8 mouse cellular contexts compared by ENCODE assay signal in genomic region chr14:104038628-104039325, GRCm38 (mm10).
A peak's percentile ranks its signal among the peaks of the same experiment; 100 is the strongest.
DNase-seq lines count a peak whose midpoint lies in the region; ATAC-seq and TF ChIP-seq lines count a peak whose summit lies in the region.

No protein-coding gene starts in this region.

- TF ChIP-seq EP300 in CH12.LX (IDR thresholded peaks at IDR 0.05; ENCODE audit: low read length), result no peak

- H3K4me1 ChIP-seq in CH12.LX (ENCODE audit: control insufficient read depth in 1 of 2, insufficient read depth in 2 of 2), result no peaks in the 10 kb centered on the region; a peak in 1 of 4 replicates
- no peaks in the 10 kb centered on the region for H3K4me1 ChIP-seq in heart, embryonic 13.5 days
- H3K4me1 ChIP-seq in liver, embryonic 13.5 days (replicated peaks), result no peaks in the 10 kb centered on the region
- no peaks in the 10 kb centered on the region for H3K4me1 ChIP-seq in neural tube, embryonic 14.5 days (ENCODE audit: control insufficient read depth, insufficient read depth, low read length)

- no peak overlapping the region for H3K4me2 ChIP-seq in CH12.LX (ENCODE audit: insufficient read depth, low read depth, poor library complexity, severe bottlenecking)
- peak overlapping the region; percentile 43 for H3K4me2 ChIP-seq in heart, embryonic 13.5 days
- no peak overlapping the region for H3K4me2 ChIP-seq in liver, embryonic 13.5 days
- peak overlapping the region; percentile 27; the same call in 1 of the 2 replicates for H3K4me2 ChIP-seq in neural tube, embryonic 14.5 days (ENCODE audit: low read depth, low read length)

- dilution Hi-C loops in CH12.LX (cut with MboI; ENCODE audit: extremely low pct_ligation_motif_present, extremely low pct_unique_long_range_greater_than_20kb, low sequenced_read_pairs), result no loop called here

- no peaks in the 10 kb centered on the region for H3K36me3 ChIP-seq in CH12.LX (replicated peaks in 1 of 2; ENCODE audit: control insufficient read depth in 1 of 2, insufficient read depth in 1 of 2, low read length in 1 of 2)
- no peaks in the 10 kb centered on the region for H3K36me3 ChIP-seq in heart, embryonic 13.5 days
- no peaks in the 10 kb centered on the region for H3K36me3 ChIP-seq in liver, embryonic 13.5 days
- H3K36me3 ChIP-seq in neural tube, embryonic 14.5 days (ENCODE audit: control insufficient read depth, insufficient read depth, low read length), result no peaks in the 10 kb centered on the region

- H3K79me2 ChIP-seq in CH12.LX (replicated peaks; ENCODE audit: control insufficient read depth, extremely low read depth, insufficient read depth, poor library complexity, severe bottlenecking), result no peaks in the 10 kb centered on the region

- TF ChIP-seq RAD21 in CH12.LX (IDR thresholded peaks at IDR 0.05; ENCODE audit: low read depth, low read length), result peak; percentile 88

- H3K9ac ChIP-seq in CH12.LX (ENCODE audit: insufficient read depth, low read depth), result no peak overlapping the region
- no peak overlapping the region for H3K9ac ChIP-seq in heart, embryonic 13.5 days
- no peak overlapping the region for H3K9ac ChIP-seq in liver, embryonic 13.5 days
- H3K9ac ChIP-seq in neural tube, embryonic 14.5 days (replicated peaks; ENCODE audit: low read depth, low read length), result no peak overlapping the region

- 10% methylated on average over 13 of the region's 13 CpGs for WGBS in heart, embryonic 13.5 days
- WGBS in liver, embryonic 13.5 days (ENCODE audit: insufficient replicate concordance), result 9% methylated on average over 13 of the region's 13 CpGs
- WGBS in neural tube, embryonic 14.5 days, result 8% methylated on average over 13 of the region's 13 CpGs

- H3K27ac ChIP-seq in CH12.LX (ENCODE audit: insufficient read depth, low read depth), result no peak overlapping the region
- no peak overlapping the region for H3K27ac ChIP-seq in heart, embryonic 13.5 days (replicated peaks)
- no peak overlapping the region for H3K27ac ChIP-seq in liver, embryonic 13.5 days
- H3K27ac ChIP-seq in neural tube, embryonic 14.5 days (ENCODE audit: low read depth, low read length), result no peak overlapping the region

- TF ChIP-seq CTCF in CH12.LX (conservative IDR thresholded peaks at IDR 0.05 in 1 of 2, IDR thresholded peaks at IDR 0.05 in 1 of 2; ENCODE audit: low read depth in 2 of 2, low read length in 2 of 2), result peak; percentile 71 to 87

- TF ChIP-seq POLR2A in CH12.LX (IDR thresholded peaks at IDR 0.05; ENCODE audit: low read depth, low read length), result no peak

- no peaks in the 10 kb centered on the region for H3K9me3 ChIP-seq in CH12.LX (replicated peaks; ENCODE audit: low read length)
- no peaks in the 10 kb centered on the region for H3K9me3 ChIP-seq in heart, embryonic 13.5 days
- no peaks in the 10 kb centered on the region for H3K9me3 ChIP-seq in liver, embryonic 13.5 days (replicated peaks)
- H3K9me3 ChIP-seq in neural tube, embryonic 14.5 days (ENCODE audit: control insufficient read depth, low read length), result no peaks in the 10 kb centered on the region

- ATAC-seq in heart, embryonic 13.5 days (ENCODE audit: extremely low read depth, insufficient number of reproducible peaks, low FRiP score, low TSS enrichment), result no peak
- ATAC-seq in liver, embryonic 13.5 days (ENCODE audit: low read depth), result peak; percentile 29; the same call in 1 of the 2 replicates
- peak; percentile 90 for ATAC-seq in neural tube, embryonic 14.5 days (ENCODE audit: low read depth)

- H3K27me3 ChIP-seq in CH12.LX (replicated peaks), result no peaks in the 10 kb centered on the region
- H3K27me3 ChIP-seq in heart, embryonic 13.5 days (replicated peaks), result peaks cover 15% of the 10 kb centered on the region; the same call in 1 of the 2 replicates
- H3K27me3 ChIP-seq in liver, embryonic 13.5 days, result no peaks in the 10 kb centered on the region
- H3K27me3 ChIP-seq in neural tube, embryonic 14.5 days (ENCODE audit: control insufficient read depth, insufficient read depth, low read length), result no peaks in the 10 kb centered on the region

- in situ Hi-C loops in CH12.LX (cut with MboI; ENCODE audit: low pct_ligation_motif_present, low pct_unique_long_range_greater_than_20kb, low sequenced_read_pairs), result loop anchor here (25.0 kb wide), 1 partner anchor 326 kb away; no protein-coding TSS in a partner anchor

- peak; percentile 69 for DNase-seq in CH12.LX (ENCODE audit: extremely low read depth)
- peak; percentile 63 for DNase-seq in adrenal gland, postnatal 10 days
- DNase-seq in embryo, embryonic 9.5 days (ENCODE audit: extremely low spot score), result peak; percentile 72
- peak; percentile 74 for DNase-seq in kidney, postnatal 10 days
- no peak for DNase-seq in liver, embryonic 13.5 days
- peak; percentile 30 to 33 for DNase-seq in urinary bladder, postnatal 36 days (ENCODE audit: low spot score in 2 of 2)

- no peak overlapping the region for H3K4me3 ChIP-seq in CH12.LX (replicated peaks in 1 of 3; ENCODE audit: low read depth in 2 of 3, low read length in 2 of 3, poor library complexity in 1 of 3)
- no peak overlapping the region for H3K4me3 ChIP-seq in heart, embryonic 13.5 days
- no peak overlapping the region for H3K4me3 ChIP-seq in liver, embryonic 13.5 days (replicated peaks)
- no peak overlapping the region for H3K4me3 ChIP-seq in neural tube, embryonic 14.5 days (ENCODE audit: low read depth, low read length)

TF ChIP-seq in CH12.LX, 34 proteins besides CTCF, POLR2A, EP300 and RAD21:
- TF ChIP-seq ZNF384 (IDR thresholded peaks at IDR 0.05; ENCODE audit: low read depth, low read length) (no peak), PAX5 (IDR thresholded peaks at IDR 0.05; ENCODE audit: low read length) (no peak), SMC3 (IDR thresholded peaks at IDR 0.05; ENCODE audit: low read depth, low read length) (peak; percentile 66), ZC3H11A (IDR thresholded peaks at IDR 0.05; ENCODE audit: low read depth, low read length) (0 out of 2 replicates have a peak, but pooled peaks have one; percentile 15)

Comparison
In these comparisons a context has a peak if more than half of its experiments do, and no peak if none do; other contexts are left out.
1. H3K4me2 ChIP-seq: peak in heart, embryonic 13.5 days (single experiment) and neural tube, embryonic 14.5 days (single experiment); none in CH12.LX (single experiment) and liver, embryonic 13.5 days (single experiment).